Mouse (Mus musculus) lung, adult 2 months (tissue): ENCODE measurements around the gene Jmjd4. TPM values are rescaled to one million over a fixed set of nuclear protein-coding genes. Genes with fewer than 3 reads are reported as not detected.

ENCODE experiments used
- DNase-seq: peaks from one replicate; pipeline ENCODE4 v3.0.0; 2022
- H3K4me1 ChIP-seq: fragments of 200-500 bp; 2 replicates; pipeline ENCODE4 v1.6.1; 2011; ENCODE audit warnings: low read length; ENCODE audit not compliant: control insufficient read depth, insufficient read depth
- H3K4me3 ChIP-seq: fragments of 200-500 bp; replicated peaks from 2 replicates; pipeline ENCODE3; 2011; ENCODE audit warnings: low read depth, mild to moderate bottlenecking, control low read depth, low read length; ENCODE audit errors: extremely low read depth
- CTCF ChIP-seq: fragments of 200-500 bp; IDR thresholded peaks from 2 replicates; pipeline ENCODE4 v1.5.1; 2011; ENCODE audit warnings: mild to moderate bottlenecking, low read length, control low read depth; ENCODE audit not compliant: insufficient read depth
- POLR2A ChIP-seq: fragments of 200-500 bp; IDR thresholded peaks from 2 replicates; pipeline ENCODE4 v1.6.1; 2011; ENCODE audit warnings: low read depth, mild to moderate bottlenecking, control low read depth, low read length, borderline replicate concordance; ENCODE audit errors: extremely low read depth
- WGBS: fragments of 180-500 bp; shearing (Covaris S2); methylation state at CpG from one replicate; pipeline ENCODE4 v1.1.7; 2018; 5-methylcytosine and 5-hydroxymethylcytosine counted together
- polyA plus RNA-seq: library from polyadenylated mRNA; depleted of rRNA; stranded (reverse); fragments of >200 nt; gene quantifications from 2 replicates; pipeline ENCODE4 v1.2.3, GENCODE M21; 2012; rRNA removed

Gene Jmjd4
- polyA plus RNA-seq, 1 experiment: 5.5 TPM

DNA sequence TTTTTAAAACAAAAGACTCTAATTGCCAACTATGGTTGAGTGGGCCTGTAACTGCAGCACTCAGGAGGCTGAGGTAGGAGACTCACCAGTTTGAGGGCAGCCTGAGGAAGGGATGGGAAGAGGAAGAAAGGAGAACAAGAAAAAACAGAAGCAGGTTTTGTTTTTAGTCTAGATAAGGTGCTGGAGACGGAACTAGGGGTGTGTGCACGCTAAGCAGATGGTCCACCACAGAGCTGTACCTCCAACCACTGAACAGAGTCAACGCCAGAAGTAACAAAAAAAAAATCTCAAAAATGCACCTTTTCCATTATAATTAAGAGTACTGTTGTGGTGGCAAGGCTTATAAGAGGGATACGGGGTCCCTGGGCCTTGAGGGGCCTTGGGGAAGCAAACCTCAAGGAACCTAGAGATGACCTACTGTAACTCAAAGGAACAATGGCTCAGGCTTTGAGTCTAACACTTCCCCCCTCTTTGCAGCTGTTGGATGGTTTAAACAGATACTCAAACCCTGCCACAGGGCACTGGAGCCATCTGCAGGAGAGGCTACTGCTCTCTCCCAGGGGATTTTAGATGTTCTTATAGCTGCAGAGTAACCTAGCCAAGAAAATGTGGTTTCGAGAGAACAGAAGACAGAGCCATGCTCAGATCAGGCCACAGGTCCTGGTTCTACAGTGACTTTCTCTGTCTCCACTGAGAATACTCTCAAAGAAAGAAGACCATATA is 52.3 kb downstream of the Jmjd4 start:
- Histone ChIP-seq H3K4me1 (peaks cover 6% of the 10 kb centered on the region), H3K4me3 (no peak overlapping the region)
- TF ChIP-seq CTCF (no peak), POLR2A (no peak)
- WGBS: 89% methylated on average over 5 of the region's 5 CpGs
- no peak for DNase-seq

DNA sequence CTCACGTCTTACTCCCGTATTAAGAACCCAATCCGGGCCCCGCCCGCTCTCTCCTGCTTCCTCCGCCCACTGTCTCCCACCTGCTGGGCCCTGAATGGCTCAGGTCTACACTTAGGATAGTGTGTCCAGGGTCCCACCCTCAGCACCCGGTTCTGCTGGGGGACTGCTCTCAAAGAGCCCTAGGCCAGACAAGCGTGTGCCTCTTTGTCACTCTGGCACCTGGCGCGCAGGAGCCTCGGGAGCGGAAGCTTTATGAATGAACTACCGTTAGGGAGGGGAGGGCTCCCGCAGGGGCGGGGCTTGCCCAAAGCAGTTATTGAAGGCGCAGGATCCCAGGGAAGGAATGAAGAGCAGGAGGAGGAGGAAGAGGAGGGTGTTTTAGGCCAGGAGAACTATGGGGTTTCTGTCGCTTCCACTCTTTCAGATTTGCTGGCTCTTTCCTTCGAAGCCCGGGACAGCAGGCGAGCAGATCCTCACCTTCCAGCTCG is 55.5 kb downstream of the Jmjd4 start:
- under 1% methylated on average over 21 of the region's 21 CpGs for WGBS
- Histone ChIP-seq H3K4me3 (peak overlapping the region; percentile 77), H3K4me1 (peaks cover 6% of the 10 kb centered on the region)
- DNase-seq: peak; percentile 62
- TF ChIP-seq POLR2A (0 out of 2 replicates have a peak, but pooled peaks have one; percentile 8), CTCF (no peak)

DNA sequence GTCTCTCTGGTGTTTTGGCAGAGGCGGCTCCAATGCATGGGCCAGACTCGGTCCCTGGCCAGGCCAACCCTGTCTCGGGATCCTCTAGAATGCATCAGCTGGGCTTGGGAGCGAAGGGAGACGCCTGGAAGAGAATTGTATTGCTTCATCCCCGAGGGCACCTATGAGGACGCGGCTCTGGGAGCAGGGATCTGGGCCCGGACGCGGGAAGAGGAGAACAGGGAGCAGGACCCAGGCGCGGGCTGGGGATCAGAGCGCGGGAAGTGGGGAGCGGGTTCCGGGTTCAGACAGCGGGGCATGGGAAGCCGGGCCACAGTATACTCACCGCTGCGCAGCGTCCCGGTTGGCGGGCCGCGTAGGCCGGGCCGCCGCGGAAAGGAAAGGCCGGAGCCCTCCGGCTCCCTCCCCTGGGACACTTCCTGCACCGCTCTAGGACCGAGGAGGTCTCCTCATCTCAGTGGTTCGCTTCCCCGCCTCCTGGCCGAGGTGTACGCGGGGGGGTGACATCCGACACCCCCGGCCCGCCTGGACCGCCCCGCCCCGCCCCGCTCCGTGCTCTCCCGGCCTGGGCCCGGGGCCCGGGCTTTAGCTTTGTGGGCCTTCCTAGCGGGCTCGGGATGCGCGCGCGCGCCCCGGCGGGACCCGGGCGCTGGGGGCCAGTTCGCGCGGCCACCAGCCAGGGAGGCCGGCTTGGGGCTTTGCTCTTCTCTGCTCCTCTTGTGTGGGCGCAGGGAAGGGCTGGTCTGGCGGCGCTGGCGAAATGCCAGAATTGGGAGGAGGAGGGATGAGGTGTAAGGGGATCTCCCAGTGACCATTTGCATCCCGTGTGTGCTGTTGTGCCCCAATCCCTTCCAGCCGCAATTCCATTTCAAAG is 56.2 kb downstream of the Jmjd4 start:
- TF ChIP-seq POLR2A (peak; percentile 66; the same call in 1 of the 2 replicates), CTCF (no peak)
- Histone ChIP-seq H3K4me3 (peak overlapping the region; percentile 77), H3K4me1 (peaks cover 6% of the 10 kb centered on the region)
- peak; percentile 78 for DNase-seq
- 1% methylated on average over 71 of the region's 71 CpGs for WGBS

DNA sequence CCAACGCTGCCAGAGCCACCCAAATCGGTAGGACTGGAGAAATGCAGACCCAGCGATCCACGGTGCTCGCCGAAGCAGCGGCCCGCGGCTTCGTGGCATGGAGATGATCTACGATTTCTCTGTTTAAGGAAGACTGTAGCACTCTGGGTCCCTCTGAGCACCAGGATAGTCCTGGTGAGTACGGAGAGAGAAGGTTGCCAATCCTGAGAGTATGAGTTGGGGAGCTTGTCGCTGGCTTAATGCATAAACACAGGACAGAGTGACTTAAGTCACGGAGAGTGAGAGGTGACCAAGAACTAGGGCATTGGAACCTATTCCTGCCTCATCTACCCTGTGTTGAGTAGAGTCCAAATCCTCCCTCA is 56.8 kb downstream of the Jmjd4 start:
- TF ChIP-seq CTCF (no peak), POLR2A (no peak)
- Histone ChIP-seq H3K4me1 (peaks cover 6% of the 10 kb centered on the region), H3K4me3 (peak overlapping the region; percentile 53)
- DNase-seq: no peak
- 4% methylated on average over 14 of the region's 14 CpGs for WGBS

Other genes starting within 250 kb of the Jmjd4 start
- 26.0 and 27.0 TPM in 2 replicates for gene Mrpl55, start 247.6 kb upstream of the Jmjd4 start, polyA plus RNA-seq
- gene 2310033P09Rik, start 241.7 kb upstream of the Jmjd4 start, polyA plus RNA-seq: 23.5 and 29.2 TPM in 2 replicates
- gene Arf1, start 221.8 kb upstream of the Jmjd4 start, polyA plus RNA-seq: 525 and 566 TPM in 2 replicates
- gene Wnt3a, start 159.3 kb upstream of the Jmjd4 start, polyA plus RNA-seq: 9.4 and 15.4 TPM in 2 replicates
- gene Wnt9a, start 143.1 kb upstream of the Jmjd4 start, polyA plus RNA-seq: 6.9 and 7.8 TPM in 2 replicates
- gene Prss38, start 74.4 kb upstream of the Jmjd4 start, polyA plus RNA-seq: not detected in 2 replicates
- 36.8 and 49.7 TPM in 2 replicates for gene Snap47, start 1.1 kb downstream of the Jmjd4 start, polyA plus RNA-seq
- 0.45 and 0.97 TPM in 2 replicates for gene Zfp867, start 22.4 kb downstream of the Jmjd4 start, polyA plus RNA-seq
- 12.7 and 12.9 TPM in 2 replicates for gene Zkscan17, start 76.7 kb downstream of the Jmjd4 start, polyA plus RNA-seq
- 1.6 and 2.2 TPM in 2 replicates for gene Nlrp3, start 91.5 kb downstream of the Jmjd4 start, polyA plus RNA-seq
- not detected in 2 replicates for gene Olfr222, start 126.2 kb downstream of the Jmjd4 start, polyA plus RNA-seq
- not detected in 2 replicates for gene Olfr223, start 143.2 kb downstream of the Jmjd4 start, polyA plus RNA-seq
- gene Mprip, start 211.3 kb downstream of the Jmjd4 start, polyA plus RNA-seq: 164 and 239 TPM in 2 replicates